Mouse (Mus musculus): ENCODE results near the gene Grid1. TPM values are rescaled to one million over a fixed set of nuclear protein-coding genes. Genes with fewer than 3 reads are reported as not detected.

Gene Grid1
- polyA plus RNA-seq, 1 experiment from 2014 or later: 0.40 TPM

DNA sequence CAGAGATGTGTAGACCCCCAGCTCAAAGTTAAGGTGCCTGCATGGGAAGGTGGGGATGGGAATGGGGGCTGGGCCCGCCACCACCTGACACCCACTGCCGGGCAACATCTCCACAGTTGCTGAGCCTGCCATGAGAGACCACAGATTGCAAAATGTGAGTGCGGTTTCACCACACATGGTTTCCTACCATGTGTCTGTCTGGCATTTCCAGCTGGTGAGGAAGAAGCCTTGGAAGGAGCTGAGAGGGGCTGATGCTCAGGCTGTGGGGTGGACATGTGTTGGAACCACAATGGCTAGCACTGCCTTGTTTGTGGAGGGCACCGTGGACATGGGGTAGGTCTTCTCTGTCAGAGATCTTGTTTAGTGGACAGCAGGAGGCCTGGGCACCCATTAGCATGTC is 20.0 kb downstream of the Grid1 start:
- no peak for ATAC-seq (ENCODE audit: borderline replicate concordance, extremely low read depth, low FRiP score, low TSS enrichment)
- Histone ChIP-seq H3K27ac (no peak overlapping the region), H3K9ac (no peak overlapping the region), H3K4me2 (no peak overlapping the region), H3K27me3 (no peaks in the 10 kb centered on the region), H3K4me3 (no peak overlapping the region), H3K36me3 (no peaks in the 10 kb centered on the region), H3K9me3 (no peaks in the 10 kb centered on the region), H3K4me1 (no peaks in the 10 kb centered on the region)
- WGBS: 83% methylated on average over 4 of the region's 4 CpGs

- Histone ChIP-seq H3K9ac (no peak overlapping the region), H3K36me3 (no peaks in the 10 kb centered on the region), H3K27ac (no peak overlapping the region), H3K4me3 (no peak overlapping the region), H3K4me1 (no peaks in the 10 kb centered on the region), H3K4me2 (no peak overlapping the region), H3K27me3 (no peaks in the 10 kb centered on the region), H3K9me3 (no peaks in the 10 kb centered on the region)
- WGBS: 65% methylated on average over 5 of the region's 5 CpGs
- ATAC-seq (ENCODE audit: borderline replicate concordance, extremely low read depth, low FRiP score, low TSS enrichment): no peak
Observed at GRCm38 (mm10) chr14:34843579-34843978, 23.7 kb downstream of the Grid1 start.

DNA sequence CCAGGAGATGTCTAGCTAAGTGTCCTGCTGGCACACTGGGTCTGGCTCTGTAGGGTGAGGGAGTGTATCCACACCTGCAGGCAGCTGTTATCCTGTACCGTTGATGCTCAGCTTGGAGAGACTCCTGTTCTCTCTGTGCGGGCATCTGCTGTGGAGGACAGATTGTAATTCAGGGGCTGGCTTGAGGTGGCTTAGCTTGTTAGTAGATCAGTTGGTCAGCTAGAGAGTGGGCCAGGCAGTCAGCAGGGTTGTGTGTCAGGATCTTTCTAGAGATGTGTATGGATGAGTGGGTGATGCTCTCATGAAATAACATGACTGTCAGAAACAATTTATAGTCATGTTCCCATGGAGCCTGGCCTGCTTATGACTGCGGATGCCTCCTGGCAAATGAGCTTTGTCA is 24.3 kb downstream of the Grid1 start:
- Histone ChIP-seq H3K4me3 (no peak overlapping the region), H3K27me3 (no peaks in the 10 kb centered on the region), H3K4me2 (no peak overlapping the region), H3K4me1 (no peaks in the 10 kb centered on the region), H3K9ac (no peak overlapping the region), H3K27ac (no peak overlapping the region), H3K36me3 (no peaks in the 10 kb centered on the region), H3K9me3 (no peaks in the 10 kb centered on the region)
- WGBS: 82% methylated on average over 3 of the region's 3 CpGs
- ATAC-seq (ENCODE audit: borderline replicate concordance, extremely low read depth, low FRiP score, low TSS enrichment): no peak

DNA sequence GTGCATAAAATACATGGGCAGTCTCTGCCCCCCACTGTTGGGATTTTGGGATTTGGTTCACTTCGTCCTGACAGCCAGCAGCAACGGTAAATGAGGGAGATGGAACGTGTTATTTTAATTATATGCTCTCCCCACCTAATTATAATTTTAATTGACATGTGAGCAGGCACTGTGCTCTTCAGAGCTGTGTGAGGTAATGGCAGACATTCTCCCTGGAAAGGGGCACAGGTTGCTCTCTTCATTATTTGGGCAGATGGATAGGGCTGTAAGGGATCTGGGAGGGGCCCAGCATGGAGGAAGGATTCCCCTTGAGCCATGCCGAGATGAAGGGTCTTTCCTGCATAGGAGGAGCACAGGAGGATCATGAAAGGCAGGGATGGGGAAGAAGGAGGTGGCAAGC is 26.9 kb downstream of the Grid1 start:
- ATAC-seq (ENCODE audit: borderline replicate concordance, extremely low read depth, low FRiP score, low TSS enrichment): no peak
- Histone ChIP-seq H3K4me2 (no peak overlapping the region), H3K36me3 (no peaks in the 10 kb centered on the region), H3K4me3 (no peak overlapping the region), H3K4me1 (no peaks in the 10 kb centered on the region), H3K9ac (no peak overlapping the region), H3K27me3 (no peaks in the 10 kb centered on the region), H3K27ac (no peak overlapping the region), H3K9me3 (no peaks in the 10 kb centered on the region)
- WGBS: 65% methylated on average over 4 of the region's 4 CpGs

DNA sequence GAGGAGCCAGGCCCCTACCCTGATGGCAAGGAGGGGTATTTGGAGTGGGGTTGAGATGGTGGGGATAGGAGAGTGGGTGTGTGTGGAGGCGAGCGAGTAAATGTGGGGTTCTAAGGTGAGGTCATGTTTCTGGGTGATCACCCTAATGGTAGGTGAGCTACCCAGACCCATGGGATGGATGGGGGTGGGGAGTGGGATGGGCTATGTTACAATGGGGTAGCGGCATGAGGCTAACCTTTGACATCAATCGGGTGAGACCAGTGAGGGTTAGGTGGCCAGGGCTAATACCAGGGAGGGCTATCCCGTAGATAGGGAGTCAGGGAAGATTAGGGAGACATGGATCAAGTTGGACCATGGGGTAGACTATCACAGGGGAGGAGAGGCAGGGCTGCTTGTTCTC is 27.7 kb downstream of the Grid1 start:
- no peaks in the 10 kb centered on the region for H3K36me3 ChIP-seq
- H3K27ac ChIP-seq: no peak overlapping the region
- no peaks in the 10 kb centered on the region for H3K27me3 ChIP-seq
- 88% methylated on average over 5 of the region's 5 CpGs for WGBS
- no peak overlapping the region for H3K4me2 ChIP-seq
- no peak overlapping the region for H3K9ac ChIP-seq
- no peak overlapping the region for H3K4me3 ChIP-seq
- H3K9me3 ChIP-seq: no peaks in the 10 kb centered on the region
- no peak for ATAC-seq (ENCODE audit: borderline replicate concordance, extremely low read depth, low FRiP score, low TSS enrichment)
- H3K4me1 ChIP-seq: no peaks in the 10 kb centered on the region

- ATAC-seq (ENCODE audit: borderline replicate concordance, extremely low read depth, low FRiP score, low TSS enrichment): no peak; the same call in 1 of the 2 replicates
Observed at GRCm38 (mm10) chr14:34860891-34861780, 41.2 kb downstream of the Grid1 start.

DNA sequence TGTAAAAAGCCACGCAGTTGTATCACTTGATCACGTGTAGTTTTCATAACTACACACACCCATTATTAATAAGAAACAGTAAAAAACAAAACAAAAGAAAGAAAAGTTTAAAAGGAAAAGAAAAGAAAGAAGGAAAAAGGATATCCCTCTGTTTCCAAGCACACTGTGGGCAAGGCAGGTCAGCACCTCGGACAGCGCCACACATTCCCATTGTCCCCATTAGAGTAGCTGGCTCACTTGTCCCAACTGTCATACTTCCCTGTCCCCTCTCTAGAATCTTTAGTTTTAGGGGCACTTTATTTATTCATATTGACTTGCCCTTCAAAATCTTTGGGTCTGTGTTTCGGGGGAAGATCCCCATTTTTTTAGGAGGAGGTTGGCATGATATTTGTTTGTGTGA is 47.4 kb downstream of the Grid1 start:
- no peaks in the 10 kb centered on the region for H3K4me1 ChIP-seq
- H3K4me3 ChIP-seq: no peak overlapping the region
- H3K27ac ChIP-seq: no peak overlapping the region
- no peaks in the 10 kb centered on the region for H3K9me3 ChIP-seq
- no peaks in the 10 kb centered on the region for H3K27me3 ChIP-seq
- H3K4me2 ChIP-seq: no peak overlapping the region
- H3K36me3 ChIP-seq: no peaks in the 10 kb centered on the region
- H3K9ac ChIP-seq: no peak overlapping the region
- no peak for ATAC-seq (ENCODE audit: borderline replicate concordance, extremely low read depth, low FRiP score, low TSS enrichment)
- WGBS: 20% methylated on average over 5 of the region's 5 CpGs

More at GRCm38 (mm10) chr14:34860891-34861780, 41.2 kb downstream of the Grid1 start:
- Histone ChIP-seq H3K9ac (no peak overlapping the region), H3K27me3 (no peaks in the 10 kb centered on the region), H3K4me3 (no peak overlapping the region), H3K4me1 (no peaks in the 10 kb centered on the region), H3K36me3 (no peaks in the 10 kb centered on the region), H3K9me3 (no peaks in the 10 kb centered on the region), H3K4me2 (no peak overlapping the region), H3K27ac (no peak overlapping the region)
- WGBS: 66% methylated on average over 9 of the region's 9 CpGs

GRCm38 (mm10) chr14:34868513-34869260 is 48.8 kb downstream of the Grid1 start:
- no peak overlapping the region for H3K4me2 ChIP-seq
- H3K27ac ChIP-seq: no peak overlapping the region
- H3K9ac ChIP-seq: no peak overlapping the region
- no peaks in the 10 kb centered on the region for H3K27me3 ChIP-seq
- 61% methylated on average over 6 of the region's 6 CpGs for WGBS
- no peaks in the 10 kb centered on the region for H3K9me3 ChIP-seq
- no peak for ATAC-seq (ENCODE audit: borderline replicate concordance, extremely low read depth, low FRiP score, low TSS enrichment)
- H3K36me3 ChIP-seq: no peaks in the 10 kb centered on the region
- H3K4me3 ChIP-seq: no peak overlapping the region
- no peaks in the 10 kb centered on the region for H3K4me1 ChIP-seq

- H3K36me3 ChIP-seq: no peaks in the 10 kb centered on the region
- WGBS: 32% methylated on average over 6 of the region's 6 CpGs
- no peak for ATAC-seq (ENCODE audit: borderline replicate concordance, extremely low read depth, low FRiP score, low TSS enrichment)
- no peak overlapping the region for H3K4me3 ChIP-seq
- no peak overlapping the region for H3K9ac ChIP-seq
- no peak overlapping the region for H3K27ac ChIP-seq
- H3K9me3 ChIP-seq: no peaks in the 10 kb centered on the region
- no peaks in the 10 kb centered on the region for H3K27me3 ChIP-seq
- no peaks in the 10 kb centered on the region for H3K4me1 ChIP-seq
- no peak overlapping the region for H3K4me2 ChIP-seq
Observed at GRCm38 (mm10) chr14:34879996-34880395, 60.1 kb downstream of the Grid1 start.

- H3K4me3 ChIP-seq: no peak overlapping the region
- H3K4me1 ChIP-seq: no peaks in the 10 kb centered on the region
- WGBS: 24% methylated on average over 8 of the region's 8 CpGs
- no peaks in the 10 kb centered on the region for H3K27me3 ChIP-seq
- ATAC-seq (ENCODE audit: borderline replicate concordance, extremely low read depth, low FRiP score, low TSS enrichment): no peak
- H3K36me3 ChIP-seq: no peaks in the 10 kb centered on the region
- H3K4me2 ChIP-seq: no peak overlapping the region
- no peaks in the 10 kb centered on the region for H3K9me3 ChIP-seq
- no peak overlapping the region for H3K9ac ChIP-seq
- H3K27ac ChIP-seq: no peak overlapping the region
Observed at GRCm38 (mm10) chr14:34880431-34881421, 60.8 kb downstream of the Grid1 start.

- ATAC-seq (ENCODE audit: borderline replicate concordance, extremely low read depth, low FRiP score, low TSS enrichment): no peak
- Histone ChIP-seq H3K27me3 (no peaks in the 10 kb centered on the region), H3K4me1 (no peaks in the 10 kb centered on the region), H3K9ac (no peak overlapping the region), H3K36me3 (no peaks in the 10 kb centered on the region), H3K9me3 (no peaks in the 10 kb centered on the region), H3K27ac (no peak overlapping the region), H3K4me2 (no peak overlapping the region), H3K4me3 (no peak overlapping the region)
- 91% methylated on average over 11 of the region's 11 CpGs for WGBS
Observed at GRCm38 (mm10) chr14:34884194-34884593, 64.3 kb downstream of the Grid1 start.

Measured in lung, embryonic 15.5 days (tissue).